Mouse (Mus musculus) embryonic facial prominence, embryonic 12.5 days (tissue): ENCODE measurements around the gene Ifit1bl2. TPM values are rescaled to one million over a fixed set of nuclear protein-coding genes. Genes with fewer than 3 reads are reported as not detected.
"Not testable (repeated sequence)": the region's sequence is repeated elsewhere in the genome, so short reads cannot be mapped to it uniquely, and the experiment has no call there.

Experiments
- ATAC-seq: fragments of 200-750 bp; cut with Nextera tagmentation; 2 replicates; pipeline ENCODE4 v1.8.0; 2017; ENCODE audit not compliant: insufficient number of reproducible peaks, insufficient read depth, low FRiP score, low TSS enrichment
- H3K27ac ChIP-seq: fragments of 300-500 bp; sonication (generic); 2 replicates; pipeline ENCODE4 v1.5.1; 2016; ENCODE audit warnings: mild to moderate bottlenecking
- H3K27me3 ChIP-seq: fragments of 300-500 bp; sonication (generic); 2 replicates; pipeline ENCODE4 v1.6.1; 2016; ENCODE audit warnings: mild to moderate bottlenecking, moderate library complexity
- H3K36me3 ChIP-seq: fragments of 300-500 bp; sonication (generic); 2 replicates; pipeline ENCODE4 v1.6.1; 2016; ENCODE audit warnings: mild to moderate bottlenecking
- H3K4me1 ChIP-seq: fragments of 300-500 bp; sonication (generic); 2 replicates; pipeline ENCODE4 v1.6.1; 2016
- H3K4me2 ChIP-seq: fragments of 300-500 bp; sonication (generic); replicated peaks from 2 replicates; pipeline ENCODE4 v1.6.1; 2016; ENCODE audit warnings: mild to moderate bottlenecking, moderate library complexity
- H3K4me3 ChIP-seq: fragments of 300-500 bp; sonication (generic); 2 replicates; pipeline ENCODE4 v1.5.1; 2016; ENCODE audit warnings: mild to moderate bottlenecking
- H3K9ac ChIP-seq: fragments of 300-500 bp; sonication (generic); 2 replicates; pipeline ENCODE4 v1.6.1; 2016; ENCODE audit warnings: mild to moderate bottlenecking, moderate library complexity
- H3K9me3 ChIP-seq: fragments of 300-500 bp; sonication (generic); 2 replicates; pipeline ENCODE4 v1.6.1; 2016; ENCODE audit warnings: mild to moderate bottlenecking, moderate library complexity
- WGBS: fragments of 180-500 bp; shearing (Covaris S2); methylation state at CpG from one replicate; pipeline ENCODE4 v1.1.7; 2016; 5-methylcytosine and 5-hydroxymethylcytosine counted together
- polyA plus RNA-seq: library from polyadenylated mRNA; unstranded; fragments of >200 nt; fragmentation: Nextera tagmentation; extraction: Ambion mirVana; gene quantifications from 2 replicates; pipeline ENCODE4 v1.2.1, GENCODE M21; 2016

The Ifit1bl2 gene
- polyA plus RNA-seq, 1 experiment from 2014 or later, result 0.40 TPM

DNA sequence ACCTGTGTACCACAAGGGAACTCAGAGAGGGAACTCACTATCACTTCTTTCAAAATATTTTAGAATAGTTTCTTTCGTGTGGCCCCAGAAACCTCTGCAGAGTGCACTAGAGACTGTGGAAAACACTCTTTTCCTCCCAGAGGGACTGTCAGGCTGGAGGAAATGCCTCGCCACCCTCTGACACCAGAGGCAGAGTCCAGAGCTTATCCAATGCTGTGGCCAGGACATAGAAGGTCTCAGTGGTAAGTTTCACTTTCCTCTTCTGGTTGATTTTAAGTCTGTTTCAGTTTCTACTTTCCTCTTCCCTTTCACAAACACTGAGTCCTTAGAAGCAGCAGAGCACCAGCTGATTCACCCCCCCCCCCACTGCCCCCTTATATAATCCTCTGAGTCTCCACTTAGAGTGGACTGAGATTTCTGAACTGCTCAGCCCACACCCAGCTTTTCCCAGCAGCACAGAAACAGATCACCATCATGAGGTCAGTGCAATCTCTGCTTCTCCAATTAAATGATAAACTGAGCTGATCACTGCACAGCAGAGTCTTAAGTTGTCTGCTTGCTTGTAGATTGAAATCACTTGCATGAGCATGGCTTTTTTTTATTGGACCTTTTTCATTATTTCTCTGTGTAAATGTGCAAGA is 57.3 kb downstream of the Ifit1bl2 start, which contains the start of gene Ifit3:
Gene Ifit3 (plus strand): TSS at position 406 of the 641 bp plus-strand sequence.
- not testable (repeated sequence) for H3K36me3 ChIP-seq, H3K4me1 ChIP-seq, ATAC-seq, H3K9ac ChIP-seq, H3K9me3 ChIP-seq, H3K27me3 ChIP-seq, H3K4me3 ChIP-seq, H3K27ac ChIP-seq, H3K4me2 ChIP-seq
- WGBS, result 37% methylated on average over 2 of the region's 2 CpGs

DNA sequence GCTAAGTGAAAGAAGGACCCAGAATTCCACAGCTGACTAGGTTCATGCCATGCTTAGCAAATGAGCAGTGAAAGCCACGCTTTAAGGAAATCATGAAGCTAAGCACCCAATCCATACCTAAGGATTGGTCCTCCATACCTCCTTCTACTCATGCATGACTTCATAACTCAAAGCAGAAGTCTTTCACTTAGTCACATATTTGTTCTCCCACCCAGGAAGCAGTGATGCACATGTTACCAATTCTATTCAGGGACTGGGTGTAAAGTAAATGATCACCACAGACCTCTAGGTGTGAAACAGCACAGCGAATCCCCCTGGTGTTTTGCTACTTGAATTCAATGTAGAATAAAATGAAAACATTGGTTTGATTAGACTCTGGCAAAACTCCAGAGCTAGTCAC is 57.8 kb downstream of the Ifit1bl2 start:
- not testable (repeated sequence) for ATAC-seq, H3K4me1 ChIP-seq, H3K36me3 ChIP-seq, H3K9ac ChIP-seq, H3K9me3 ChIP-seq, H3K27me3 ChIP-seq, H3K4me2 ChIP-seq, H3K4me3 ChIP-seq, H3K27ac ChIP-seq
- WGBS, result 80% methylated on average over 2 of the region's 2 CpGs

DNA sequence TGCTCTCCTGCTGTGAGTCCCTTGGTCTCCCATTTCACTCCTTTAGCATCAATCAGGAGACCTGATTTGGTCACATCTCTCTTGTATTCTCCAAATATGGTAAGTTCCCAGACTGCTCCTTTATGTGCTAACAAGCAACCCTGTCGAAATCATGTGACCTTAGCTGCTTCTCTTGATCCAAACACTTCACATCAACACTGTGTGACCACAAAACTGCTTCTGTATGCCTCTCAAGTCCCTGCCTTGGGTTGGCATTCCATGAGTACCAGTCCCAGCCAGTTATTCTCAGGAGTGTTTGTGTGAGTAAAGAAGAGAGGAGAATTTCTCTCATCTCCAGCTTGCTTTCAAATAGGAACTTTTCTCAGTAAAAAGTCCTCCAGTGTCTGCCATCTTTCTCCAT is 63.4 kb downstream of the Ifit1bl2 start:
- Histone ChIP-seq H3K9me3 (no peaks in the 10 kb centered on the region), H3K27ac (no peak overlapping the region), H3K36me3 (no peaks in the 10 kb centered on the region), H3K4me2 (no peak overlapping the region), H3K9ac (no peak overlapping the region), H3K4me3 (no peak overlapping the region), H3K27me3 (no peaks in the 10 kb centered on the region), H3K4me1 (no peaks in the 10 kb centered on the region)
- WGBS, result 83% methylated on average over 1 of the region's 1 CpGs
- ATAC-seq, result no peak

DNA sequence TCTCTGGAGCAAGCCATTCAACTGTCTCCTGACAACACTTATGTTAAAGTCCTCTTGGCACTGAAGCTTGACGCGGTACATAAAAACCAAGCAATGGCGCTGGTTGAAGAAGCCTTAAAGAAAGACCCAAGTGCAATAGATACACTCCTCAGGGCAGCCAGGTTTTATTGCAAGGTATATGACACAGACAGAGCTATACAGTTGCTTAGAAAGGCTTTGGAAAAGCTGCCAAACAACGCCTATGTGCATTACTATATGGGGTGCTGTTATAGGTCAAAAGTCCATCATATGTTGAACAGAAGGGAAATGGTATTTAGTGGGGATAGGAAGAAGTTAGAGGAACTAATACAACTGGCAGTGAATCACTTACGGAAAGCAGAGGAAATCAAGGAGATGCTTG is 66.9 kb downstream of the Ifit1bl2 start:
- H3K9me3 ChIP-seq, result no peaks in the 10 kb centered on the region
- WGBS, result 94% methylated on average over 5 of the region's 5 CpGs
- no peak for ATAC-seq

DNA sequence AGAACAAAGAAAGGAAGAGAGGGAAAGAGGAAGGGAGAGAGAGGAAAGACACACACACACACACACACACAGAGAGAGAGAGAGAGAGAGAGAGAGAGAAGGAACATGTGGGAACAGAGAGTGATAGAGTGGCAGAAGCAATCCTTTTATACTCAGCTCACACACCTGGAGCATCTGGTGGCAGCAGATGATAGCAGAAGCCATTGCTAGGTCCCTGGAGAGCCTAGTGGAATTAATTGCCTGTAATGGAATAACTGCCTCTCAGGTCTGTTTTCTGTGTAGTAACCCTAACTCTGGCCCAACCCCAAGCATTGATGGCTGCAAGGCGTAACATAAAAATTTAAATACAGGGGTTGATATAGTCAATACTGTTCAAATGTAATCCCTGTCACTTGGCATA is 69.5 kb downstream of the Ifit1bl2 start:
- no peak overlapping the region for H3K4me2 ChIP-seq
- no peak overlapping the region for H3K27ac ChIP-seq
- H3K27me3 ChIP-seq, result no peaks in the 10 kb centered on the region
- no peaks in the 10 kb centered on the region for H3K36me3 ChIP-seq
- no peak for ATAC-seq
- no peak overlapping the region for H3K9ac ChIP-seq
- H3K4me3 ChIP-seq, result no peak overlapping the region
- no peaks in the 10 kb centered on the region for H3K9me3 ChIP-seq
- H3K4me1 ChIP-seq, result no peaks in the 10 kb centered on the region
- WGBS, result 72% methylated on average over 1 of the region's 1 CpGs

More for the DNA sequence above, 66.9 kb downstream of the Ifit1bl2 start:
- no peak overlapping the region for H3K27ac ChIP-seq
- no peaks in the 10 kb centered on the region for H3K4me1 ChIP-seq
- H3K27me3 ChIP-seq, result no peaks in the 10 kb centered on the region
- no peaks in the 10 kb centered on the region for H3K36me3 ChIP-seq
- no peak overlapping the region for H3K4me3 ChIP-seq
- H3K9ac ChIP-seq, result no peak overlapping the region
- no peak overlapping the region for H3K4me2 ChIP-seq

DNA sequence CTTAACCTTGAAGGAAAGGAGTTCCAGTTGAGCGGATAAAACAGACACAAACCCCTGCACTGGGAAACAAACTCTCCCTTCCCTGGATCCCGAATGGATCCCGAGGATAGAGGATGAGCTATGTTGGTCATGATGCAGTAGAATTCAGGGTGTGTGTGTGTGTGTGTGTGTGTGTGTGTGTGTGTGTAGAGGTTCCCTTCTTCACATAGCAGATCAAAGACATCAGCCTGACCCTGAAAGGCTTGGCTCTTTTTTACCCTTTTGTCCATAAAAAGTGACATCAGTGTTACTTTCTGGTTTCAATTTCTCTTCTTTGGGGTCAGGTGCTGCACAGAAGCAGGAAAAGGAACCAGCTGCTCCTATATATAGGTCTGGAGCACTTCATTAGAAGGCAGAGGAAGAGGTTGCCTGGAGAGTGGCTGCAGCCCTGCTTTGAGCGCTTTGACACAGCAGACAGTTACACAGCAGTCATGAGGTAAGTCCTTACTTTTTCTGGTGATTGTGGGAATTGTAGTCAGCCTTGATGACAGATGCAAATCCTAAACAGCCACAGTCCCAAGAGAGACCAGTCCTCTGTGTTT is 70.6 kb downstream of the Ifit1bl2 start:
- ATAC-seq, result no peak
- H3K27ac ChIP-seq, result no peak overlapping the region
- WGBS, result 73% methylated on average over 4 of the region's 4 CpGs
- no peak overlapping the region for H3K4me3 ChIP-seq
- H3K4me2 ChIP-seq, result no peak overlapping the region
- H3K36me3 ChIP-seq, result no peaks in the 10 kb centered on the region
- no peaks in the 10 kb centered on the region for H3K9me3 ChIP-seq
- H3K27me3 ChIP-seq, result no peaks in the 10 kb centered on the region
- H3K9ac ChIP-seq, result no peak overlapping the region
- no peaks in the 10 kb centered on the region for H3K4me1 ChIP-seq

DNA sequence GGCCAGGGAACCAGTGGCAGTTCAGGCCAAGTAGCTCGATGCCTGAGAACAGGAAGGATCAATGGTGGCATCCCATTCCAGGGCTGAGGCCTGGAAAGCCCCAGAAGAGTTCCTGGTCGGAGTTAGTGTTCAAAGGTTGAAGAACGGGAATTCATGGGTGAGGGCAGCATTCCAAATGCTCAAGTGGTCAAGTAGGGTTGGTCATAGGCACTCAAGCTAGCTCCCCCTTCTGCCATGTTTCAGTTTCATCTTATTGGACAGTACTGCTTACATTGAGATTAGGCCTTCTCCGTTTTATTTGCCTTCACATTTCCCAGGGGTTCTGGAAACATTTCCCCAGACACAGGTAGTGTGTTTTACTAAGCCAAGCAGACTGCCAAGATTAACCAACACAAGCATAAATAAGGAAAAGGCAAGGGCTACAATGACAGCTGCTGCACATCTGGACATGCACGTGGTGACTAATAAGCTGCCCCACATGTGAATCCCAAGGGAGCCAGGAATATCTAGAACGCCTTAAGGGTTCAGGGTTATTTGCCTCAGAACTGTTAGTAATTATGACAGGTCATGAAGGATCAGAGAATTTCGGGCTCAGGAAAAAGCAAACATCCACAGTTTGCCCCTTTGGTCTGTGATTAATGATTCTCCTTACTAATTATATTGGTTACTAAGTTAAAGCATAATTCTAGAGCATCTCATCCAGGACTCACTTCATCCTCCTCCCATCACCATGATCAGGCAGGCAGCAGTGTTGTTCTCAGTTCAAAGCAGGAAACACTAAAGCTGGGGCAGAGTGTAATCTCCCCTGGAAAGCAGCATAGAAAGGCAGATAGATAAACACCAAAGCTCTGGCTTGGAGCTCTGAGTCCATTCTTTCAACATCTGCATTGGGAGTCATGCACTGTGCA is 71.3 kb downstream of the Ifit1bl2 start:
- no peak for ATAC-seq
- Histone ChIP-seq H3K27ac (no peak overlapping the region), H3K9me3 (no peaks in the 10 kb centered on the region), H3K36me3 (no peaks in the 10 kb centered on the region), H3K4me3 (no peak overlapping the region), H3K4me1 (no peaks in the 10 kb centered on the region), H3K27me3 (no peaks in the 10 kb centered on the region), H3K4me2 (no peak overlapping the region), H3K9ac (no peak overlapping the region)
- WGBS, result 50% methylated on average over 7 of the region's 7 CpGs

Other genes with a start within 250 kb of the Ifit1bl2 start
- gene Ch25h, start 165.6 kb downstream of the Ifit1bl2 start, polyA plus RNA-seq, result 2.4 and 4.1 TPM in 2 replicates
- 30.2 and 30.7 TPM in 2 replicates for gene Lipa, start 113.3 kb downstream of the Ifit1bl2 start, polyA plus RNA-seq
- 8.9 and 9.8 TPM in 2 replicates for gene Ifit2, start 90.0 kb downstream of the Ifit1bl2 start, polyA plus RNA-seq
- 0.74 and 1.3 TPM in 2 replicates for gene Ifit3, start 57.2 kb downstream of the Ifit1bl2 start, polyA plus RNA-seq
- 0.13 and 0.14 TPM in 2 replicates for gene Ifit1bl1, start 38.8 kb downstream of the Ifit1bl2 start, polyA plus RNA-seq
- gene Ifit3b, start 32.8 kb downstream of the Ifit1bl2 start, polyA plus RNA-seq, result 0.33 TPM in 1 of 2 replicates, not detected in the other
- gene Ifit1, start 128 bp upstream of the Ifit1bl2 start, polyA plus RNA-seq, result 0.50 and 0.53 TPM in 2 replicates
- 0.93 and 1.1 TPM in 2 replicates for gene Slc16a12, start 106.5 kb upstream of the Ifit1bl2 start, polyA plus RNA-seq
- gene Pank1, start 238.7 kb upstream of the Ifit1bl2 start, polyA plus RNA-seq, result 8.5 and 9.6 TPM in 2 replicates